Mouse (Mus musculus): ENCODE measurements at regions not wholly inside any gene's neighbourhood (a gene's known extent, or its start where the extent isn't known, plus 50 kb on each side); places are given as distances from the start of the nearest gene placed in this dataset.
"Not testable (repeated sequence)": the region's sequence is repeated elsewhere in the genome, so short reads cannot be mapped to it uniquely, and the experiment has no call there.

DNA sequence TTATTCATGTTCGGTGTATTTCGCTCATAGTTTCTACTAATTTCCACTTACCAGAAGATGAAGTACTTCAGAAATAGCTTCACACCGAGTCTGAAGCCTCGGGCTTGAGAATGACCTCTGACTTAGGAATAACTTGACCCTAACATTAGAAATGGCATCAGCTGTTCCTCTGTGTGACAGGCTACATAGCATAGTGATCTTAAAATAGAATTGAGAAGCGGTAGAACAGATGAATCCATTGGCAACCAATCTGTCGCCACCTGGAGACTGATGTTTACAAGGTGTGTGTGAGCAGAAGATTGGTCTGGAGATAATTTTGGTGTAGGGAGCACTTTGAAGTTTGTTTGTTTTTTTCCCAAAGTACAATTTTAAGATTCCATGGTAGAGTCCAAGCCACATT, 60.9 kb upstream of the Ahi1 start:
- no peak for DNase-seq

DNA sequence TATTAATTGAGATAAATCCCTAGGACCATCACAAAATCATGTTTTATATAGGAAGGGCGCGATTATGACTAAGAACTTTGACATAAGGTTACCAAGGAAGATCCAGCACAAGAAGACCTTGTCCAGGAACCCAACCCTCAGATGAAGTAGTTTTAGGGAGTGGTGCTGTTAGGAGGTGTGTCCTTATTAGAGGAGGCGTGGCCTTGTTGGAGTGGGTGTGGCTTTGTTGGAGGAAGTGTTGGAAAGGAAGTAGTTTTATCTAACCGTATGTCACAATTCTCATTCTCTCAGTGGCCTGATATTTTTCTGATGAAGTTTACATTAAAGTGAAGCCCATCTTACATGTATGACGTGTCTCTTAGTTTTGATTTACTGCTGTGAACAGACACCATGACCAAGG, 68.7 kb upstream of the Ahi1 start:
- DNase-seq: no peak

DNA sequence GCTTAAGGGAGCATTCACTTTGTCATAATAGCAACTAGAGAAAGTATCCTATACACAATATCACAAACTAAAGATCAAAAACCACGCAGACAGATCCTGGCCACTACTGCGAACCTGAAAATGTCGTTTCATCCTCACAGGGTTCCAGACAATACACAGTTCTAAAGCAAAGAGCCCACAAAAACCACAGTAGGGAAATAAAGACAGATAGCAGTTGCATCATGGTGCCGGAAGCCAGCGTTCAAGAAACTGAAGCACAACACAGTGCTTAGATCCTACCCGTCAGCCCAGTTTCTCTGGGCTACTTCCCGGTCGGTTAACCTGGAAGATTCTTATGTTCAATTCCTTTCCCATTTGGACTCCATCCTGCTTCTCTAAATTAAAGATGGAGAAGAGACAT, 69.7 kb upstream of the Ahi1 start:
- DNase-seq: peak; percentile 12

GRCm38 (mm10) chr10:20880251-20880650, 72.1 kb upstream of the Ahi1 start:
- no peak for DNase-seq

DNA sequence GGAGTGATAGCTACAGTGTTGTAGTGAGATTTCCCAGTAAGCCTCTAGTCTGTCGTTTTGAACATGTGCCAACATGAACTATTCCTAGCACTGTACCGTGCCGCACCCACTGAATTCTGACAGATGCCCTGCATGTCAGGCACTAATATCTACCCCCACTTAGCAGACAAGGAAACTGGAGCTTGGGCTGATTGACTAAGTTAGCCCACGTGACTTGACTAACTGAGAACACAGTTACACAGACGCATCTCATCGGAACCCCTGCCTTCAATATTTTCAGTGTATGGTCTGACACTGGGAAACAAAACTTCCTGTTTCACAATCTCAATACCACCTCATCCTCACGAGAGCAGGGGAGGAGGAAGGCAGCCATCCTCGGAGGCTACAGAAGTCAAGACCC, 72.9 kb upstream of the Ahi1 start:
- DNase-seq: no peak

DNA sequence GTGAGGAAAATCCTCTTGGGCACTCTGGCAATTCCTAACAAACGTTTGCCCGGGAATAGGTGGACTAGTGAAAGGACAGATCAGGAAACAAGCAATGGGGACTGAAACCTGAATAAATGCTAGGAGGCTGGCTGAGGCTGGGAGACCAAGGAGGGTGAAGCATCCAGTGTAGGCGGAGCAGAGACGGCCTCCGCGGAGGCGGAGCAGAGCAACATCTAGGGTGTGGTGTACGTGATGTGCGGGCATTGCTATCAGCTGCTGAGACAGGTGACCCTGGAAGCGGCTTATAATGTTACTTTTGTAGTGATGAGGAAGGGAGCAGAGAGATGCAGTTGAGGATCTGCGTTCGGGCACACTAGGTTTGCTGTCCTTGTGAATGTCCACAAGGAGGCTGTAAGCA, 85.3 kb upstream of the Ahi1 start:
- no peak for DNase-seq

DNA sequence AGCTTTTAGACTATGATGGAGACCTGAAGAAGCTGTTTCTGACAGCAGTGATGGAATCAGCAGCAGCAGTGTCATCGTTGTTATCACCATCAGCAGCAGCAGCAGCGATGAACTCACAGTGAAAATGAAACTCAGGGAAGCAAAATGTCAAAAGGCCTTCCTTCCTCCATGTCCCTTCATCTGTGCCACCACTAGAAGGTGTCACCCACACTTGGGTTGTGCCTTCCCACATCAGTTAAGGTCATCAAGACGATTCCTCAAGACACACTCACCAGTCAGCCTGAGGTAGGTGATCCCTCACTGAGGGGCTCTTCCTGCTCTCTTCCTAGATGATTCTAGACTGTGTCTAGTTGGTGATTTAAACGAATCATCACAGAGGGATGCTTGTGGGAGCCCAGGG, 87.3 kb upstream of the Ahi1 start:
- no peak for DNase-seq

DNA sequence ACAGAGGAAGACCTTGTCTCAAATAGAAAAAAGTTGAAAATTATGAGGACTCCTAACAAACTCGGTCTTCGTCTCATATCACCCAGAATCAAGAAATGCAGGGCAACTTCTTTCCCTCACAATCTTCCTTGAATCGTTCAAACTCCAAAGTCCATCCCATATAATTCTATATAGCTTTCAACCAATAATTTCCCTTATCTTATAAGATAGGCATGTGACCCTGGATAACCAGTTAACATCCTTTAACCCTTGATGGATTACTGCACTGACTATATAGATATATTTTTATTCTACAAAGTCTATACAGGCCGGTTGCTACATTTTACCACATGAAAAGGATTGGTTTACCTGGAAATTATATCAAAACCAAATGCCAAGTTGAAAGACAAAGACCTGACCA, 94.9 kb upstream of the Ahi1 start:
- no peak for DNase-seq

GRCm38 (mm10) chr10:20854621-20855363, 97.6 kb upstream of the Ahi1 start:
- DNase-seq: peak; percentile 50

DNA sequence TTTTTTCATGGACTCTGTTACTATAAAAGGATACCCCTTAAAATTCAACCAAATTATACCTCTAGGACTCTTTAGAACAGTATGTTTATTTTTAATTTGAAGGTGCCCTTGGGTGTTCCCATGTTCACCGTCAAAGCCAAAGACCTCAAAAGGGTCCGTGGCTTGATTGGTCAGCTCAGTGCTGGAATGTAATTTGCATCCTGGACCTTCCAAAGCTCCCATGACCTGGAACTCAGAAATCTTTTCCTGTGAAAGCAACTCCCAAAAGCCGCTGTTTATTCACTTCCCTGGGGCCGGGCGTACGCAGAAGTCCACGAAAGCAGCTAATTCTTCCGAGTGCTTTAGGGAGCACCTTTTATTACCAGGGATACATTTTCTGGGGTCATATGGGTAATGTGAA, 105.1 kb upstream of the Ahi1 start:
- no peak for DNase-seq

- DNase-seq: no peak
Observed at GRCm38 (mm10) chr10:20843277-20843676, 109.1 kb upstream of the Ahi1 start.

DNA sequence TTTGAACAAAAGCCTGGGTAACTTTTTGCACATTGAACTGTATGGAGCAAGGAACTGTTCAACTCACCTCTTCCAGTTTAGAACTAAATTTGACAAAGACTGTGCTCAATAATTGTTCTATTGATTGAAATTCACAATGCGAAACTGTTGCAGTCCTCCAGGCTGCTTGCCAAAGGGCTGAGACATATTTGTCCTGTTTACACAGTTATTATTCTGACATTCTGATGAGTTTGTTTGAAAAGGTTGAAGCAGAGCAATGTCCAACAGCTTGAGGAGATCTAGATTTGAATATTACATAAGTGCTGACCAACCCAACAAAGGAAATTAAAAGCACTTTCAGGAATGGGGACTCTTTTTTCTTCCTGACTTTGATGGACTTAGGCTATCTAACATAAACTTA, 110.2 kb upstream of the Ahi1 start:
- peak; percentile 32 for DNase-seq

GRCm38 (mm10) chr10:20841430-20842040, 110.8 kb upstream of the Ahi1 start:
- DNase-seq: no peak

GRCm38 (mm10) chr10:20838685-20839425, 113.5 kb upstream of the Ahi1 start:
- DNase-seq: no peak

- DNase-seq: not testable (repeated sequence)
Observed at GRCm38 (mm10) chr10:20836816-20837215, 111.9 kb upstream of the Pde7b start.

- DNase-seq: peak; percentile 71
Observed at GRCm38 (mm10) chr10:20834806-20835575, 110.1 kb upstream of the Pde7b start.

DNA sequence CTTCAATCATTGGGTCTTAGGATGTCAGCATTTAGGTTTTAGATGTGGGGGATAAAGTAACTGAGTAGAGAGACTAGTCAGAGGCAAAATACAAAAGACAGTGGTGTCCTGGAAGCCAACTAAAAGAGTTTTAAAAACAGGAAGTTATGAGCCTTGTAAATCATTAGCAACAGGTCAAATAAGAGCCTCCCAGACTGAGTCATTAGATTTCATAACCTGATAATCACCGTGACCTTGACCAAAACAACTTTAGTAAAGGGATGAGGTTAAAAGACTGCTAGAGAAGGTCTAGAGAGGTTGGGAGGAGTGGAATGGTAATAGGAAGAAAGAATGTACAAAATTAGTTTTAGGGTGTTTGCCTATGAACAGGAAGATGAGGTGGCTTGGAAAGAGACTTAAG, 103.4 kb upstream of the Pde7b start:
- DNase-seq: no peak

- DNase-seq: no peak
Observed at GRCm38 (mm10) chr10:20827473-20827872, 102.6 kb upstream of the Pde7b start.

GRCm38 (mm10) chr10:20818548-20818947, 93.7 kb upstream of the Pde7b start:
- no peak for DNase-seq

DNA sequence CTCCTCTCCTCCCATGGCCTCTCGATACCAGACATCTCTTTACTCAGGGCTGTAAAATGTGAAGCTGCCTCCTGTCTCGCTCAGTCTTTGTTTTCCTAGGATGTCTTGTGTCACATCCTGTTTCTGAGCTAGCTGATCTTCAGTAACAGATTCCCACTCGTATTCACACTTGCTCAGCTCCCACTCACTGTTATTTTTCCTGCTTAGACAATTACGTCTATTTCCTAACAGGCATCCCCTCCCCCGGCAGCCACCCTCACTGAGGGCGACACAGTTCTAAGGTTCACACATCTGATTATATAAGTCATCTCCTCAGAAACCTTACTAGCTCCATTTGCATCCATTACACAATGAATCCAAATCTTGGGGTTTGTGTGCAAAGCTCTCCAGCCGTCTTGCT, 74.9 kb upstream of the Pde7b start:
- DNase-seq: no peak

DNA sequence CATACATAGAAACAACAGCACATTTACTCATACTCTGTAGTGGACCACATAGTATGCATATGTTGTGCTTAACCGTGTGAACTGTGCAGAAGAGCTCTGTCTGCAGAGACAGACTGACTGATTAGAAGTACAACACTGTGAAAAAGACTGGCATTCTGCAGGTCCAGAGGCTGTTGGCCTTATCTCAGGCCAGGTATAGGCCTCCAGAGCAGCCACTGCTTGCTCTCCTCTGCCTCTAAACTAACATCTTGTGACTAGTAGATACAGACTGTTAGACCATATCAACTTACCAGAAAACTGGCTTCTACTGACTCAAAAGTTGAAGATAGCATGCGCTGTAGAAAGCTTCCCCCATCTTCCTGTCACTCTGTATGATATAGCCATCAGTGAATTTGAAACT, 73.5 kb upstream of the Pde7b start:
- DNase-seq: no peak

DNA sequence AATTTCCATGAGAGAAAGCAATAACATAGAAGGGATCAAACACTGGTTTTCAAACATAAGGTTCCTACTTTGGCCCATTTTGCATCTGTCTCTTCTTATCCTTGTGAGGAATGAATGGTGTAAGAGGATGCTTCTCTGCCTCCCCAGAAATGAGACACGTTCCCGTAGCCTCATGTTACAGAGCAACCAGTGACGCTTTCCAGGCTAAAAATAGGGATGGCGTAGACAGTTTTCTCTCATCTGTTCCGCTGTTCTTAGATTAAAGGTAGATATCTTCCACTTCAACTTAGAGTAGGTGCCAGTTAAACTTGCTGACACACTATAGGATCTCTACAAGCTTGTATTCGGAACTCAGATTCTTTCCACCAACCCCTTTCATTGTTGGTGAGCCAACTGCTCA, 69.1 kb upstream of the Pde7b start:
- no peak for DNase-seq

GRCm38 (mm10) chr10:20780946-20781345, 56.1 kb upstream of the Pde7b start:
- DNase-seq: no peak
